Mouse (Mus musculus): ENCODE measurements at regions not wholly inside any gene's neighbourhood (a gene's known extent, or its start where the extent isn't known, plus 50 kb on each side); places are given as distances from the start of the nearest gene placed in this dataset.

DNA sequence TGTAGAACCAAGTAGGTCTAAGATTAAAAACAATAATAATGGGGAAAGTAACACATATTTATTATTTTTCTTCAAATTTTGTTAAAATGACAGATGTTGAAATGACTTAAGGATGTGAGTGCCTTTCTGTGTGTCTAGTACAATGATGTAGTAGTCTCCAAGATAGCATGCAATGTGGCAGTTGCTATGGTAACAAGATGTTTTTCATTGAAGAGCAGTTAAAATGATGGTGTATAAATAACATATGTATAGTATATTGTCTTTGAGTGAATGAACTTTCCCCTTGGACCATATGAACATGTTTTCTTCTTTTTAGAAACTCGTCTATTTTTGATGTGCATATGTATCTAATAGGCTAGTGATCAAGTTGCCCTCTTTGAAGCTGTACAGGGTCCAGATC is 1044.6 kb downstream of the Ttll7 start:
- TF ChIP-seq GATA1 (IDR thresholded peaks at IDR 0.05; ENCODE audit: borderline replicate concordance, low read length) (no peak), FLI1 (IDR thresholded peaks at IDR 0.05; ENCODE audit: low read length) (no peak)
- H3K4me3 ChIP-seq (replicated peaks) = no peak overlapping the region
- H3K4me1 ChIP-seq = no peaks in the 10 kb centered on the region
- H3K27me3 ChIP-seq (replicated peaks) = no peaks in the 10 kb centered on the region
- no peaks in the 10 kb centered on the region for H3K9me3 ChIP-seq
- no peaks in the 10 kb centered on the region for H3K36me3 ChIP-seq (replicated peaks; ENCODE audit: low read length)

DNA sequence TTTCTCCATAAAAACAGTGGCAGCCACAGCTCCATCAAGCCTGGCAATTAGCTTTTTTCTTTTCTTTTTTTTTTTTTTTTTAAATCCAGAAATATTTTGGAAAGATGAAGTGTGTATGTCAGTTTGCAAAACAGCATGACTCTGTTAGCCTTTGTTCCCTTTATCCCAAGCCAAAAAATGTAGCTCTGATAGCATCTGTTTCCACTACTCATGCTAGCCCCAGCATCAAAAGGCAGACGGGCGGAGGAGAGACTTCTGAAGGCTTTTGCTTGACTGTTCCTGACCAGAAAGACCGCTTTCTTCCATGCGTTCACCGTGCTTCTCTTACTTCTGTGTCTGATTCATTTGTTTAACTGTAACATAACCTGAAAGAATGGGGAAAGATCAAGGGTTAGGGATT is 1039.5 kb downstream of the Ttll7 start:
- H3K4me3 ChIP-seq (replicated peaks) = no peak overlapping the region
- no peak for TF ChIP-seq GATA1 (IDR thresholded peaks at IDR 0.05; ENCODE audit: borderline replicate concordance, low read length)
- no peak for TF ChIP-seq FLI1 (IDR thresholded peaks at IDR 0.05; ENCODE audit: low read length)
- no peaks in the 10 kb centered on the region for H3K36me3 ChIP-seq (replicated peaks; ENCODE audit: low read length)
- H3K27me3 ChIP-seq (replicated peaks) = no peaks in the 10 kb centered on the region
- no peaks in the 10 kb centered on the region for H3K4me1 ChIP-seq
- H3K9me3 ChIP-seq = no peaks in the 10 kb centered on the region; the same call in 1 of the 2 replicates

DNA sequence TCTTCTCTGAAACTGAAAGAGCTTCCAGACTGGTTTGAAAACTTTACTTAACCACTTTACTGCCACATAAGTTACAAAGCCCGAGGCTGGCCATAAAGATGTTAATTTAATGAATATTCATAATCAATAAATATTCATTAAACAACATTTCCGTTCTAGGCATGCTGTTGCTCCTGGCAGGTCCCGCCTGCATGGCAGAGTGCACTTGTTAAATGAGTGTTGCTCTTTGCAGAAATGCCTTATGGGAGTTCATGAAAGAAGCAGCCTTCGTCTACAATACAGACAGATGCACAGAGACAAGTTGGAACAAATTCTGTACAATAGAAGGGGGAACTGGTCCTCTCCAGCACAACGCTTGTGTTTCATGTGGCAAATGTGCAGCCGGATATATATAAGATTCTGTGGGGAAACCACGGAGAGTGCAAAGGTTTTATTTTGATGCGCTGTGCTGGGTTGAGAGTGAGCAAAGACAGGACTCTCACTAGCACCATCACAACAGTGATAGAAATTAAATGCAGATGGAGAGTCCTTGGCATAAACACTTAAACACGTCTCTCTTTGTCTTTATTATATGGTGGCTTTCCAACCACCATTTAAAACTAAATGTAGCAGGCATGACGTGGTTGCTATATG is 1034.2 kb downstream of the Ttll7 start:
- no peak overlapping the region for H3K4me3 ChIP-seq (replicated peaks)
- no peaks in the 10 kb centered on the region for H3K36me3 ChIP-seq (replicated peaks; ENCODE audit: low read length)
- H3K27me3 ChIP-seq (replicated peaks) = no peaks in the 10 kb centered on the region
- H3K9me3 ChIP-seq = peaks cover 15% of the 10 kb centered on the region
- H3K4me1 ChIP-seq = no peaks in the 10 kb centered on the region
- no peak for TF ChIP-seq FLI1 (IDR thresholded peaks at IDR 0.05; ENCODE audit: low read length)
- no peak for TF ChIP-seq GATA1 (IDR thresholded peaks at IDR 0.05; ENCODE audit: borderline replicate concordance, low read length)

DNA sequence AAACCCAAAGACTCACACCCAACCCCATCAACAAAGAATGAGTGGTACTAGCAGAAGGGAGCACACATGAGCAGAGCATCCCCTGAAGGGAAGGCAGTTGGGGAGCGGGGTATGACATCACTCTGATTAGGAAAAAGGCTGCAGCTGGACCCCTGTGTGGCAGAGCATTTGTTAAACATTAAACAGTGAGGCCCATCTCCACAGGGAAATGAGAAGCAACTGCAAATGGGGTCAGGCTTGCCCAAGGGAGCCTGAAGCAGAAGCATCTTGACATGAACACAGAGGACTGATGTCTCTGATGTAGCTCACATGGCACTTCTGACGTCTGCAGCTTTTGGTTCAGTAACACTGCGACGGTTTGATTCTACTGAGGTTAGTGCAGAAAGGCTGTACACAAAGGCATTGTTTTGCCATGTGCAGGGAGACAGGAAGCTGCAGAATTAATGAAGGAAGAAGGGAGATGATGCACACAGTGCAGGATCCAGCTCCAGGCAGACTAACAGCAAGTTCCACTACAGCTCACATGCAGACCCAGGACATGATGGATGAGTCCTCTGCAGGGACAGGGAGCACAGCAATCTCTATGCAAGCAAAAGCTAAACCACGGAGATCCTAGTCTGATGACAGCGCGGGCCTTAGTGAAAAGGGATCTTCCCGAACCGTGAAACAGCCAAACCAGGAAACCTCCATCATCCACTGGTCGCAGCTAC is 1030.9 kb downstream of the Ttll7 start:
- H3K36me3 ChIP-seq (replicated peaks; ENCODE audit: low read length) = no peaks in the 10 kb centered on the region
- no peaks in the 10 kb centered on the region for H3K4me1 ChIP-seq
- no peak overlapping the region for H3K4me3 ChIP-seq (replicated peaks)
- no peak for TF ChIP-seq GATA1 (IDR thresholded peaks at IDR 0.05; ENCODE audit: borderline replicate concordance, low read length)
- no peak for TF ChIP-seq FLI1 (IDR thresholded peaks at IDR 0.05; ENCODE audit: low read length)
- H3K27me3 ChIP-seq (replicated peaks) = no peaks in the 10 kb centered on the region
- H3K9me3 ChIP-seq = peaks cover 15% of the 10 kb centered on the region

DNA sequence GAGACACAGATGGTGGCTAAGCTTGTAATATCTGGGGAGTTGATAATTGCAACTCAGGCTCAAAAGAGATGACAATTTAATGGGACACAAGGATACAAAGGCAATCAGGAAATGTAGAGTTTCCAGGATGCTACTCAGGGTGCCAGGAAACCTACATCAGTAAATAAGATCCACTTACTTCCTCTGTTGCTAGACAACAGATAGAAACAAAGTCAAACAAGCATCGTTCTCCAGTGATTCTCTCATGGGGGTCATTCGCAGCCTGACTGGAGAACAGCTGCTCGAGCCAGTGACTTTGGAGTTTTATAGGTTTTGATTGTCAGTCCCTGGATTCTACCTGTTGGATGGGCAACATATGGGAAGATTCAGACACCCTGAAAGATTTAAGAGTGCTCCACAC is 1026.5 kb downstream of the Ttll7 start:
- TF ChIP-seq GATA1 (IDR thresholded peaks at IDR 0.05; ENCODE audit: borderline replicate concordance, low read length) = no peak
- Histone ChIP-seq H3K4me3 (replicated peaks) (no peak overlapping the region), H3K36me3 (replicated peaks; ENCODE audit: low read length) (no peaks in the 10 kb centered on the region), H3K4me1 (no peaks in the 10 kb centered on the region), H3K27me3 (replicated peaks) (no peaks in the 10 kb centered on the region), H3K9me3 (peaks cover 9% of the 10 kb centered on the region; the same call in 1 of the 2 replicates)

DNA sequence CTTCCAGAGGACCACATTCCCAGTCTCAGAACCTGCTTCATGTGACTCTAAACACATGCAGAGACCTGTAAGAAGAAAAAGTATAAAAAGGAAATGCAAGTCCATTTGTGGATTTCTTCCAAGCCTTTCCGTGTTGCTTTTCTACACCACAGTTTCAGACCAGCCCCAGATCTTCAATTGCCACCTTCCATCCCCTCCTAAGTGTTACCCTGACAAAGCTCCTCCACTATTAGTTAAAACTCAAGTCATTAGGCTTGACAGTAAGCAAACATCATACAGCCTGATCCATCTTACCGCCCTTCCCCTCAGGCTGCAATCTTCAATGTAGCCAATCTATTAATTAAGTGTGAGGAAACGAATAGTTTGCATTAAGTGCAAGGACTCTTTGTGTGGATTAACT is 1016.1 kb downstream of the Ttll7 start:
- Histone ChIP-seq H3K9me3 (peaks cover 5% of the 10 kb centered on the region), H3K4me1 (no peaks in the 10 kb centered on the region), H3K27me3 (replicated peaks) (no peaks in the 10 kb centered on the region), H3K36me3 (replicated peaks; ENCODE audit: low read length) (no peaks in the 10 kb centered on the region), H3K4me3 (replicated peaks) (no peak overlapping the region)
- no peak for TF ChIP-seq FLI1 (IDR thresholded peaks at IDR 0.05; ENCODE audit: low read length)

DNA sequence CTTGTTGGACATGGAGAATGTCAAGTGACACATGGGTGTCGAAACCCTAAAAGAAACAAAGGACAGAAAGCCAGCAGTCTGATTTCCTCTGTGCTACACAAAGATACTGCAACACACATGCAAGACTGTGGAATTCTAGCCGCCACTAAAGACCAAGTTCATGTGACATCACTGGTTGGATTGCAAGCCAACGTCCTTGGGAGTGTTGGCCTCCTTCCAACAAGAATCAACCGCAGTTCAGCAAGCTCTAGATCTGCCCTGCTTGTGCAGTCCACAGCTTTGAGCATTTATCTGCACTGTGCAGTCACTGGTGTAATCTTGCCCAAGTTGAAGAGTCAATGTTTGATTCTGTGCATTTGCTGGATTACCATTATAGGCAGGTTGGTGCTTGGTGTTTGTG is 1001.2 kb downstream of the Ttll7 start:
- H3K36me3 ChIP-seq (replicated peaks; ENCODE audit: low read length) = no peaks in the 10 kb centered on the region
- peaks cover 14% of the 10 kb centered on the region for H3K9me3 ChIP-seq
- H3K4me3 ChIP-seq (replicated peaks) = no peak overlapping the region
- no peak for TF ChIP-seq FLI1 (IDR thresholded peaks at IDR 0.05; ENCODE audit: low read length)
- H3K27me3 ChIP-seq (replicated peaks) = no peaks in the 10 kb centered on the region
- H3K4me1 ChIP-seq = no peaks in the 10 kb centered on the region

DNA sequence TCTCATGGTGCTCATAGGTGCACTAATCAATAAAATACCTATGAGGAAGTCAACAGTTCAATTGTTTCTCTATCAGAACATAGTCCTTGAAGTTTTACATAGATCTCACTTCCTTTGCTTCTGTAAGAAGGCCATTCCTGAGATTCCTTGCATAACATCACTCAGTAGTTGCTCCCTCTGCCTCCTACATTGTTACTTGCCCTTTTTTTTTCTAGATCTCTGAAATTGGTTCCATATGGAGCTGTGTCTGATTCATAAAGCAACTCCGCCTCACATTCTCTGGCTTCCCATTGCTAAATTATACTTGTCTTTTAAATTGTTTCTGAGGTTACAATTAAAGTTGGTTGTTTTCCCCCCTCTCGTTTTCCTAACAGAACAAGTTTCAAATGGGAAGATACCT is 1000.7 kb downstream of the Ttll7 start:
- peaks cover 14% of the 10 kb centered on the region for H3K9me3 ChIP-seq
- H3K36me3 ChIP-seq (replicated peaks; ENCODE audit: low read length) = no peaks in the 10 kb centered on the region
- no peak for TF ChIP-seq GATA1 (IDR thresholded peaks at IDR 0.05; ENCODE audit: borderline replicate concordance, low read length)
- TF ChIP-seq FLI1 (IDR thresholded peaks at IDR 0.05; ENCODE audit: low read length) = no peak
- H3K4me3 ChIP-seq (replicated peaks) = no peak overlapping the region
- H3K27me3 ChIP-seq (replicated peaks) = no peaks in the 10 kb centered on the region
- H3K4me1 ChIP-seq = no peaks in the 10 kb centered on the region

DNA sequence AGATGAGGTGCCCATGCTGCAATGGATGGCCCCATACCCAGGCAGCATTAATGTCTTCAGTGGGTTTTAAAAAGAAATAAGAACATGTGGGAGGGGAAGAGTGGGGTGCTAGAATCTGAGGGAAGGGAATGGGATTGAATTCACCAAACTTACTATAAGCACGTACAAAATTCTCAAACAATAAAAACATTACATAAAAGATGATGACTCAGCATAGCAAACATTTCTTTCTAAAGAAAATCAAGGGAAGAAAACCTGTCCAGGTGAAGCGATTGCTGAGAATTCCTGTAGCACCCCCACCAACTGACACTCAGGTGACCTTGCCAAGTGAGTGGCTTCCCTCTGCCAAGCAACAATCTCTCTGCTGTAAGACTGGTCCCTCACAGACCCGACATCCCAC is 989.2 kb downstream of the Ttll7 start:
- H3K4me1 ChIP-seq = no peaks in the 10 kb centered on the region
- no peaks in the 10 kb centered on the region for H3K36me3 ChIP-seq (replicated peaks; ENCODE audit: low read length)
- H3K27me3 ChIP-seq (replicated peaks) = no peaks in the 10 kb centered on the region
- H3K4me3 ChIP-seq (replicated peaks) = no peak overlapping the region
- H3K9me3 ChIP-seq = peaks cover 8% of the 10 kb centered on the region
- TF ChIP-seq GATA1 (IDR thresholded peaks at IDR 0.05; ENCODE audit: borderline replicate concordance, low read length) (no peak), FLI1 (IDR thresholded peaks at IDR 0.05; ENCODE audit: low read length) (no peak)

DNA sequence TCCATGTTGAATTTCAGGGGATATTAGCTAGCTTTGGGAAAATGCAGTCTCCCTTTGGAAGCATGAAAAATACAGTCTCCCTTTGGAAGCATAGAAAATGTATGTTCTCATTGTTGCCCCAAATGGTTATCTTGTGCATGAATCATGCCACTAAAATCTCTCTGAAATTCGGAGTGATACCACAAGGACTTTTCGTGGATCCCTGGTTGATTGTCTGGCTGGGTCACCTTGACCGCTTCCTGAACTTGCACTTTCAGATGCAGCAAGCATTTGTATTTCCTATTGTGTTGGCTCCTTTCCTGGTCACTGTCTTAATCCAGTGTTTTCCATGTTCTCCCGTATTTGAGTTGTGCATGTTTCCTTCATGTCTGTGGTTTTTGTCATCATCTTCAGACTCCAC is 986.6 kb downstream of the Ttll7 start:
- no peaks in the 10 kb centered on the region for H3K27me3 ChIP-seq (replicated peaks)
- peaks cover 8% of the 10 kb centered on the region for H3K9me3 ChIP-seq
- no peak overlapping the region for H3K4me3 ChIP-seq (replicated peaks)
- no peaks in the 10 kb centered on the region for H3K4me1 ChIP-seq
- H3K36me3 ChIP-seq (replicated peaks; ENCODE audit: low read length) = no peaks in the 10 kb centered on the region
- TF ChIP-seq FLI1 (IDR thresholded peaks at IDR 0.05; ENCODE audit: low read length) (no peak), GATA1 (IDR thresholded peaks at IDR 0.05; ENCODE audit: borderline replicate concordance, low read length) (no peak)

Measured in megakaryocyte, embryonic 14.5 days (primary cell).